Mouse (Mus musculus) heart, adult 2 months (tissue): Measurements from ENCODE around the gene Wnt6. TPM values are rescaled to one million over a fixed set of nuclear protein-coding genes. Genes with fewer than 3 reads are reported as not detected.

Experiments used
- DNase-seq, 2 experiments: peaks; one replicate each; pipeline ENCODE4 v3.0.0; 2021
- H3K27ac ChIP-seq: fragments of 200-600 bp; 2 replicates; pipeline ENCODE4 v1.8.1; 2022
- H3K27me3 ChIP-seq: fragments of 200-500 bp; 2 replicates; pipeline ENCODE4 v1.6.1; 2012; ENCODE audit warnings: mild to moderate bottlenecking, low read length, inconsistent platforms, mixed read lengths; ENCODE audit not compliant: control insufficient read depth, insufficient read depth
- H3K36me3 ChIP-seq: fragments of 200-500 bp; 2 replicates; pipeline ENCODE4 v1.6.1; 2012; ENCODE audit warnings: low read length, inconsistent platforms; ENCODE audit not compliant: control insufficient read depth, insufficient read depth
- H3K4me1 ChIP-seq: fragments of 200-500 bp; 2 replicates; pipeline ENCODE4 v1.6.1; 2011; ENCODE audit warnings: low read length; ENCODE audit not compliant: control insufficient read depth, insufficient read depth
- H3K4me3 ChIP-seq: fragments of 200-600 bp; 2 replicates; pipeline ENCODE4 v1.8.1; 2022
- H3K79me2 ChIP-seq: fragments of 200-500 bp; replicated peaks from 2 replicates; pipeline ENCODE4 v1.6.1; 2012; ENCODE audit warnings: mild to moderate bottlenecking, inconsistent platforms, low read length, moderate library complexity, mixed read lengths; ENCODE audit not compliant: control insufficient read depth, insufficient read depth
- H3K9ac ChIP-seq: fragments of 200-500 bp; 2 replicates; pipeline ENCODE4 v1.6.1; 2012; ENCODE audit warnings: low read depth, mild to moderate bottlenecking, control low read depth, inconsistent platforms, low read length, mixed read lengths
- CTCF ChIP-seq: fragments of 200-600 bp; IDR thresholded peaks from 2 replicates; pipeline ENCODE4 v1.8.1; 2022; ENCODE audit warnings: antibody characterized with exemption, mild to moderate bottlenecking, moderate library complexity
- EP300 ChIP-seq: fragments of 200-500 bp; IDR thresholded peaks from 2 replicates; pipeline ENCODE4 v1.6.1; 2011; ENCODE audit warnings: low read depth, low read length, control low read depth; ENCODE audit not compliant: insufficient read depth
- POLR2A ChIP-seq: fragments of 200-500 bp; IDR thresholded peaks from 2 replicates; pipeline ENCODE4 v1.6.1; 2011; ENCODE audit warnings: mild to moderate bottlenecking, low read depth, low read length, control low read depth; ENCODE audit not compliant: insufficient read depth
- WGBS: fragments of 180-500 bp; shearing (Covaris S2); methylation state at CpG from one replicate; pipeline ENCODE4 v1.1.7; 2018; 5-methylcytosine and 5-hydroxymethylcytosine counted together
- intact Hi-C: fragments of 180-260 bp; cut with DNase I; formaldehyde crosslinking; loops from one replicate; pipeline ENCODE4 v1.15.1; 2025
- polyA plus RNA-seq: library from polyadenylated mRNA; depleted of rRNA; stranded (reverse); fragments of >200 nt; gene quantifications from 2 replicates; pipeline ENCODE4 v1.2.3, GENCODE M21; 2012
- total RNA-seq, 2 experiments: library from RNA; stranded (reverse); gene quantifications; 2 replicates each; pipeline ENCODE4 v1.2.3; 2021

Wnt6 gene
- total and polyA plus RNA-seq, 3 experiments = 0.32 to 0.70 (median 0.39) TPM

DNA sequence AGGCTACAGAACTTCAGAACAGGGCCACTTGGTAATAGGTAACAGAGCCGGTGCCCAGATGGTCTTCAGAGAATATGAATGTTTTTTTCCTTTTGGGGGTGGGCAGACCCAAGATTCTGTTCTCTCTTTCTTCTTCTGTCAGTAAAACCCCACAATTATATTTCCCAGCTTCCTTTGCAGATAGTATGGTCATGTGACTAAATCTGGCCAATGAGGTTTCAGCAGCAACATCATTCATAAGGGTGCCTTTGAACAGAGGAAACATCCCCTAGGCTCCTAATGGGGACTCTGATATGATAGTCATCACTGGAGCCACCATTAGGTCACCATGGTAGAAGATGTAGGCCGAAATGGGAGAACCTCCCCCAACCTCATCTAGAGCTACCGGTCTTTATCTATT, 18.9 kb upstream of the Wnt6 start:
- TF ChIP-seq EP300 (no peak), CTCF (no peak), POLR2A (no peak)
- DNase-seq = no peak
- 93% methylated on average over 3 of the region's 3 CpGs for WGBS
- no peaks in the 10 kb centered on the region for H3K79me2 ChIP-seq
- no peaks in the 10 kb centered on the region for H3K36me3 ChIP-seq
- H3K9ac ChIP-seq = no peak overlapping the region
- no peaks in the 10 kb centered on the region for H3K27me3 ChIP-seq
- no peak overlapping the region for H3K27ac ChIP-seq
- intact Hi-C loops = no loop called here
- H3K4me1 ChIP-seq = peaks cover 6% of the 10 kb centered on the region
- no peak overlapping the region for H3K4me3 ChIP-seq

GRCm38 (mm10) chr1:74753266-74753974, 18.3 kb upstream of the Wnt6 start:
- H3K27ac ChIP-seq = no peak overlapping the region
- TF ChIP-seq EP300 (no peak), CTCF (no peak), POLR2A (no peak)
- 78% methylated on average over 8 of the region's 8 CpGs for WGBS
- no peaks in the 10 kb centered on the region for H3K27me3 ChIP-seq
- H3K9ac ChIP-seq = no peak overlapping the region
- no peak overlapping the region for H3K4me3 ChIP-seq
- no peaks in the 10 kb centered on the region for H3K36me3 ChIP-seq
- no peak for DNase-seq
- peaks cover 5% of the 10 kb centered on the region for H3K4me1 ChIP-seq
- no peaks in the 10 kb centered on the region for H3K79me2 ChIP-seq
- intact Hi-C loops = no loop called here

DNA sequence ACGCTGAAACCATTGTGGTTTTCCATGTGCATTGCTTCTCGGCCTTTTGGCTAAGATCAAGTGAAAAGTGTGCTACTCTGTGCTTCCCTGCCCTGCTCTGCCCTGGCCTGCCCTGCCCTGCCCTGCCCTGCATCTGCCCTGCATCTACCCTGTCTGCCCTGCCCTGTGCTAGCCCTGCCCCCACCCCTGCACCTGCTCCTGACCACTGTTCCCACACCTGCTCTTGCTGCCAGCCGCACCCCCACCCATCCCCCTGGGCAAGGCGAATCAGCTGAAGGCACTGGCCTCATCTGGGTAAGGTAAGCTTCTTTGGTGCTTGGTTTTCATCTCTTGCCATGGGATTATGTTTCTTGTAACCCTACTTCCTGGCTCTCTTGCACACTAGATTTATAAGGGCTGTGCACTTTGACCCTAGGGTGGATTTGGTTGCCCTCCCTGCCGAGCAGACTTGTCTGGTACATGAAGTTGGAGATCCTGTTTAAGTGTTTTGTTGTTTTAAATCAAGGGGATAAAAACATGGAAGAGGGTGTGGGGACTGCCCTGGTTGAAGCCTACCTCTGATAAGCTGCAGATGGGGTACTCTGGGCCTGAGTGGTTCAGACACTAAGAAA, 17.4 kb upstream of the Wnt6 start:
- H3K27ac ChIP-seq = no peak overlapping the region
- DNase-seq = no peak

DNA sequence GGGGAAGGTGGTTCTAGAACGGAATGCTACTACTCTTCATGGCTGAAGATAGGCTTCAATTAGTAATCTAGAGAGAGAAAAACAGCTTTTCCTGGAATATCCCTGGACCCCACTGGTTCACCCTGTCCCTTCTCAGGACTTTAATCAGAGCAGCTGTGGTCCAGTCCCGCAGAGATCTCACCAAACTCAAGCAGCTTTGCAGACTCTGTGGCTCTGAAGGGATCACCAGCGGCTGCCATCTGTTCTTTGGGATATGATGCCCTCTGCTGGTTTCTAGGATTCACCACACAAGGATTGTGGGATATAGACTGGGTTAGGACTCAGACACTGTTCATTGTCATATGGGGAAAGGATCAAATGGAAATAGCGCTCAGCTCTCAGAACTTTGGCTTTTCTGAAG, 11.9 kb upstream of the Wnt6 start:
- Histone ChIP-seq H3K36me3 (no peaks in the 10 kb centered on the region), H3K27ac (no peak overlapping the region), H3K79me2 (no peaks in the 10 kb centered on the region), H3K4me3 (no peak overlapping the region), H3K9ac (no peak overlapping the region), H3K27me3 (no peaks in the 10 kb centered on the region), H3K4me1 (no peaks in the 10 kb centered on the region; the same call in 1 of the 2 replicates)
- intact Hi-C loops = loop anchor here (1.0 to 5.0 kb wide), 3 partner anchors 47 to 300 kb away; partner anchors contain the start of genes Cyp27a1, Rnf25 and Stk36
- peak; percentile 87 for TF ChIP-seq CTCF
- TF ChIP-seq EP300 = peak; percentile 47; the same call in 1 of the 2 replicates
- TF ChIP-seq POLR2A = no peak
- DNase-seq = peak; percentile 41 to 57
- WGBS = 14% methylated on average over 4 of the region's 4 CpGs

More for the DNA sequence above, 17.4 kb upstream of the Wnt6 start:
- Histone ChIP-seq H3K9ac (no peak overlapping the region), H3K4me1 (peaks cover 1% of the 10 kb centered on the region), H3K36me3 (no peaks in the 10 kb centered on the region), H3K79me2 (no peaks in the 10 kb centered on the region), H3K27me3 (no peaks in the 10 kb centered on the region), H3K4me3 (no peak overlapping the region)
- 73% methylated on average over 5 of the region's 5 CpGs for WGBS
- intact Hi-C loops = no loop called here
- TF ChIP-seq POLR2A = no peak
- TF ChIP-seq EP300 = no peak
- no peak for TF ChIP-seq CTCF

DNA sequence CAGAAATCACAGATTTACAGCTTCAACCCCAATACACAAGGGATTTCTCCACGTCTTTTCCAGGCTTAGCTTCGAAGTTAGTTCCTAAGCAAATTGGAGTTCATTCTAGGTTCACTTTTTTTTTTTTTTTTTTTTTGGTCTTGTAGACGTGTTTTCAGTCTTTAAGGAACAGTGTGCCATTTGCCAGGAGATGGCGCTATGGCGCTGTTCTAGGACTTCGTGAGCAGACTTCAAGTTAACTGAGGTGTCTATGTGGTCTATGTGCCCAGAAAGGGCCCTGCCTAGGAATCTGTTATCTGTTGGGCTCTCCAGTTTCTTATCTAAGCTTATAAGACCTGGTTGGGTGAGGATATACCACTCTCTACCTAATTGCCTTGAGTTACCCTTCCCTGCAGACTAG, 8.6 kb upstream of the Wnt6 start:
- H3K27ac ChIP-seq = no peak overlapping the region
- H3K4me1 ChIP-seq = no peaks in the 10 kb centered on the region; the same call in 1 of the 2 replicates
- WGBS = 5% methylated on average over 6 of the region's 6 CpGs
- peak; percentile 64 to 65 for DNase-seq
- H3K79me2 ChIP-seq = no peaks in the 10 kb centered on the region
- H3K4me3 ChIP-seq = no peak overlapping the region
- intact Hi-C loops = loop anchor here (5.0 kb wide), 1 partner anchor 161 kb away; the partner anchor contains the start of genes Rnf25 and Stk36
- no peak overlapping the region for H3K9ac ChIP-seq
- H3K27me3 ChIP-seq = 0 out of 2 replicates have a peak, but pooled peaks cover 1% of the 10 kb centered on the region
- TF ChIP-seq EP300 (no peak), CTCF (peak; percentile 74), POLR2A (no peak)
- no peaks in the 10 kb centered on the region for H3K36me3 ChIP-seq
